Mouse (Mus musculus): ENCODE data around the gene Ugt1a8. TPM values are rescaled to one million over a fixed set of nuclear protein-coding genes. Genes with fewer than 3 reads are reported as not detected.

Gene Ugt1a8
- polyA plus RNA-seq, 1 experiment from 2014 or later: not detected

GRCm38 (mm10) chr1:88229986-88230385 lies 142.4 kb downstream of the Ugt1a8 start:
- Histone ChIP-seq H3K9ac (no peak overlapping the region), H3K9me3 (peaks cover 98% of the 10 kb centered on the region), H3K4me1 (replicated peaks) (no peaks in the 10 kb centered on the region), H3K27ac (no peak overlapping the region), H3K27me3 (no peaks in the 10 kb centered on the region), H3K4me3 (no peak overlapping the region), H3K4me2 (no peak overlapping the region), H3K36me3 (no peaks in the 10 kb centered on the region)
- ATAC-seq (ENCODE audit: low FRiP score): no peak
- WGBS: 88% methylated on average over 5 of the region's 5 CpGs

- no peaks in the 10 kb centered on the region for H3K36me3 ChIP-seq
- WGBS: 76% methylated on average over 7 of the region's 7 CpGs
- ATAC-seq (ENCODE audit: low FRiP score): peak; percentile 2; the same call in 1 of the 2 replicates
- H3K27ac ChIP-seq: no peak overlapping the region
- H3K4me3 ChIP-seq: no peak overlapping the region
- peaks cover 100% of the 10 kb centered on the region for H3K9me3 ChIP-seq
- H3K4me1 ChIP-seq (replicated peaks): no peaks in the 10 kb centered on the region
- no peaks in the 10 kb centered on the region for H3K27me3 ChIP-seq
- H3K4me2 ChIP-seq: no peak overlapping the region
- H3K9ac ChIP-seq: no peak overlapping the region
Measured at GRCm38 (mm10) chr1:88230421-88230820, 142.8 kb downstream of the Ugt1a8 start.

- WGBS: 77% methylated on average over 6 of the region's 6 CpGs
- no peak overlapping the region for H3K27ac ChIP-seq
- no peaks in the 10 kb centered on the region for H3K36me3 ChIP-seq
- H3K9me3 ChIP-seq: peaks cover 100% of the 10 kb centered on the region
- H3K4me3 ChIP-seq: no peak overlapping the region
- H3K4me2 ChIP-seq: no peak overlapping the region
- ATAC-seq (ENCODE audit: low FRiP score): no peak
- H3K27me3 ChIP-seq: no peaks in the 10 kb centered on the region
- H3K9ac ChIP-seq: no peak overlapping the region
- H3K4me1 ChIP-seq (replicated peaks): no peaks in the 10 kb centered on the region
Measured at GRCm38 (mm10) chr1:88230981-88231802, 143.6 kb downstream of the Ugt1a8 start.

- Histone ChIP-seq H3K4me2 (no peak overlapping the region), H3K9me3 (peaks cover 97% of the 10 kb centered on the region), H3K4me3 (no peak overlapping the region), H3K36me3 (no peaks in the 10 kb centered on the region), H3K9ac (no peak overlapping the region), H3K27me3 (no peaks in the 10 kb centered on the region), H3K4me1 (replicated peaks) (no peaks in the 10 kb centered on the region), H3K27ac (no peak overlapping the region)
- WGBS: 71% methylated on average over 7 of the region's 7 CpGs
- ATAC-seq (ENCODE audit: low FRiP score): no peak
Measured at GRCm38 (mm10) chr1:88231803-88232499, 144.3 kb downstream of the Ugt1a8 start.

GRCm38 (mm10) chr1:88232664-88233380 lies 145.2 kb downstream of the Ugt1a8 start:
- H3K27me3 ChIP-seq: no peaks in the 10 kb centered on the region
- no peak for ATAC-seq (ENCODE audit: low FRiP score)
- no peaks in the 10 kb centered on the region for H3K4me1 ChIP-seq (replicated peaks)
- peaks cover 97% of the 10 kb centered on the region for H3K9me3 ChIP-seq
- H3K27ac ChIP-seq: no peak overlapping the region
- H3K36me3 ChIP-seq: no peaks in the 10 kb centered on the region
- 53% methylated on average over 3 of the region's 3 CpGs for WGBS
- no peak overlapping the region for H3K9ac ChIP-seq
- H3K4me2 ChIP-seq: no peak overlapping the region
- no peak overlapping the region for H3K4me3 ChIP-seq

GRCm38 (mm10) chr1:88233421-88234247 lies 146.0 kb downstream of the Ugt1a8 start:
- 70% methylated on average over 14 of the region's 14 CpGs for WGBS
- Histone ChIP-seq H3K4me3 (no peak overlapping the region), H3K9me3 (peaks cover 97% of the 10 kb centered on the region), H3K9ac (no peak overlapping the region), H3K36me3 (no peaks in the 10 kb centered on the region), H3K4me1 (replicated peaks) (no peaks in the 10 kb centered on the region), H3K27me3 (no peaks in the 10 kb centered on the region), H3K27ac (no peak overlapping the region), H3K4me2 (no peak overlapping the region)
- ATAC-seq (ENCODE audit: low FRiP score): no peak

GRCm38 (mm10) chr1:88234248-88234610 lies 146.6 kb downstream of the Ugt1a8 start:
- WGBS: 67% methylated on average over 4 of the region's 4 CpGs
- Histone ChIP-seq H3K36me3 (no peaks in the 10 kb centered on the region), H3K9me3 (peaks cover 97% of the 10 kb centered on the region), H3K27ac (no peak overlapping the region), H3K9ac (no peak overlapping the region), H3K4me3 (no peak overlapping the region), H3K4me2 (no peak overlapping the region), H3K4me1 (replicated peaks) (no peaks in the 10 kb centered on the region), H3K27me3 (no peaks in the 10 kb centered on the region)
- no peak for ATAC-seq (ENCODE audit: low FRiP score)

- H3K36me3 ChIP-seq: no peaks in the 10 kb centered on the region
- H3K9ac ChIP-seq: no peak overlapping the region
- H3K27ac ChIP-seq: no peak overlapping the region
- H3K4me2 ChIP-seq: no peak overlapping the region
- ATAC-seq (ENCODE audit: low FRiP score): no peak
- H3K4me1 ChIP-seq (replicated peaks): no peaks in the 10 kb centered on the region
- H3K4me3 ChIP-seq: no peak overlapping the region
- peaks cover 97% of the 10 kb centered on the region for H3K9me3 ChIP-seq
- no peaks in the 10 kb centered on the region for H3K27me3 ChIP-seq
- 45% methylated on average over 5 of the region's 5 CpGs for WGBS
Measured at GRCm38 (mm10) chr1:88234646-88235045, 147.0 kb downstream of the Ugt1a8 start.

- Histone ChIP-seq H3K4me2 (no peak overlapping the region), H3K36me3 (no peaks in the 10 kb centered on the region), H3K4me1 (replicated peaks) (no peaks in the 10 kb centered on the region), H3K9me3 (peaks cover 97% of the 10 kb centered on the region), H3K4me3 (no peak overlapping the region), H3K27ac (no peak overlapping the region), H3K27me3 (no peaks in the 10 kb centered on the region), H3K9ac (no peak overlapping the region)
- WGBS: 63% methylated on average over 11 of the region's 11 CpGs
- ATAC-seq (ENCODE audit: low FRiP score): no peak
Measured at GRCm38 (mm10) chr1:88235046-88235893, 147.7 kb downstream of the Ugt1a8 start.

GRCm38 (mm10) chr1:88235894-88236415 lies 148.3 kb downstream of the Ugt1a8 start:
- Histone ChIP-seq H3K4me3 (no peak overlapping the region), H3K4me1 (replicated peaks) (no peaks in the 10 kb centered on the region), H3K27ac (no peak overlapping the region), H3K36me3 (no peaks in the 10 kb centered on the region), H3K4me2 (no peak overlapping the region), H3K9ac (no peak overlapping the region), H3K27me3 (no peaks in the 10 kb centered on the region), H3K9me3 (peaks cover 97% of the 10 kb centered on the region)
- WGBS: 63% methylated on average over 4 of the region's 4 CpGs
- no peak for ATAC-seq (ENCODE audit: low FRiP score)

- Histone ChIP-seq H3K27me3 (no peaks in the 10 kb centered on the region), H3K4me2 (no peak overlapping the region), H3K9me3 (peaks cover 94% of the 10 kb centered on the region), H3K27ac (no peak overlapping the region), H3K4me3 (no peak overlapping the region), H3K36me3 (no peaks in the 10 kb centered on the region), H3K4me1 (replicated peaks) (no peaks in the 10 kb centered on the region), H3K9ac (no peak overlapping the region)
- 85% methylated on average over 5 of the region's 5 CpGs for WGBS
- ATAC-seq (ENCODE audit: low FRiP score): no peak
Measured at GRCm38 (mm10) chr1:88237311-88237710, 149.7 kb downstream of the Ugt1a8 start.

Measured in hindbrain, embryonic 13.5 days (tissue).